Mouse (Mus musculus) E14TG2a.4 (cell line): ENCODE measurements around the gene Pou6f1.

Experiments used
- CTCF ChIP-seq: conservative IDR thresholded peaks from 2 replicates; pipeline ENCODE4 v1.5.1; 2014; ENCODE audit warnings: low read length
- NANOG ChIP-seq: IDR thresholded peaks from 2 replicates; pipeline ENCODE4 v1.6.1; 2014; ENCODE audit warnings: borderline replicate concordance, low read length, mixed read lengths
- POU5F1 ChIP-seq: IDR thresholded peaks from 2 replicates; pipeline ENCODE4 v1.6.1; 2014; ENCODE audit warnings: low read length, borderline replicate concordance

DNA sequence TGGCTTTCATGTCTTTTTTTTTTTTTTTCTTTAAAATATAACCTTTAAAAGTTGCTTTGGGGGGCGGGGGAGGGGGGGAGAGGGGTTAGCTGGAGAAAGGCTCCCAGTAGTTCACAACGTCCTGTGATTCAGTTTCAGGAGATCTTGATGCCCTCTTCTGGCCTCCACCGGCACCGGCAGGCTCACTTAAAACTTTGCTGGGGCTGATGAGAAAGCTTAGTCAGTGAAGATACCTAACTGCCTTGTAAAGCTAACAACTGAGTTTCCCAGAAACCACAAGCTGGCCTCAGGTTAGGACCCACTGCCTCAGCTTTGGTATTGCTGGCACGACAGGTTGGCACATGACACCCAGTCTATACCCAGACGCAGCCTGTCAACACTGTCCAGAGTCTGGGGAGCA lies 37.9 kb upstream of the Pou6f1 start:
- TF ChIP-seq CTCF (no peak), POU5F1 (no peak), NANOG (no peak)
